ENCODE assay signal across 9 mouse cellular contexts in the genomic region with DNA sequence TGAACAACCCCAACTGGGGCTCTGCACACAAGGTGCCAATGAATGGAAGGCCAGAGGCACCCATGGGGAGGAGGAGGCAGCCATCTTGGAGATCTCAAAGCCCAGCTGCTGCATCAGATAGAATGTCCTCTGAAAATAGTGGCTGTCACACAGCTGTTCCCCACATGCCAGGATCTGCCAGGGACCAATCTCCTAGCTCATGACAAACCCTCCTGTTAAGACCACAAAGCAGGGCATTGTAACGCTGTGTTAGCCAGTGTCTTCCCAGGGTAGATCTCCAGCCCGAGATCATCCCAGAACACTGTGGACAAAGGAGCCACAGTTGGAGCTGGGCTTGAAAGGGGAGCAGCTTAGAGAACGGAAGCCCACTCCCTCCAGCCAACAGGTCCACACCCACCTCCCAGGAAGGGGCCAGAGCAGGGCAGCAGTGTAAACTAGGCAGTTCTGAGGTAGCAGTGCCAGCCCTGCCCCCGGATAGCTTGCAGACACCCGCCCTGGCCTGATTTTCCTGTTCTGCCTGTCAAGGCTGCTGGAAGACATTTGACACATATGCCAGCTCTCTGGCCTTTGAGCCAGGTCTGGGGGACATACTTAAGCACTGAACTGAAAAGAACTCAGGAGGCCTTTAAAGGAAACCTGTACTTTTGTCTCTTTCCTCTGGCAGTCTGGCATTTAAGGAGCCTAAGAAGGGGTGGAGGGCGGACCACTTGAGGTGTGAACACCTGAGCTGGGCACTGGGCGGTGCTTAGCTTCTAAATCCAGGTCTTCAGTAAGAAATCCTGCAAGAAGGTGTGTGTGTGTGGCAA. TPM values are rescaled to one million over a fixed set of nuclear protein-coding genes. Genes with fewer than 3 reads are reported as not detected.
A peak's percentile ranks its signal among the peaks of the same experiment; 100 is the strongest.
DNase-seq lines count a peak whose midpoint lies in the region; ATAC-seq lines count a peak whose summit lies in the region.
"Had no signal": no experiment of that assay in that cellular context is flagged by ENCODE, and none has a peak within 500 bp of the region (broad histone marks: within the 10 kb centered on the region; RNA-seq: fewer than 3 reads in every experiment).

No protein-coding gene starts in this region.

- H3K4me3 ChIP-seq in kidney, embryonic 14.5 days (ENCODE audit: low read length): no peak overlapping the region
- H3K4me3 ChIP-seq in neural tube, embryonic 15.5 days (replicated peaks): no peak overlapping the region

- ATAC-seq in frontal cortex, adult (ENCODE audit: low TSS enrichment): peak; percentile 56
- peak; percentile 20; the same call in 1 of the 2 replicates for ATAC-seq in common myeloid progenitor, adult 5-6 weeks (replicated peaks; ENCODE audit: low read depth, poor library complexity, severe bottlenecking)
- peak; percentile 58; the same call in 1 of the 2 replicates for ATAC-seq in kidney, embryonic 14.5 days (ENCODE audit: low FRiP score, low TSS enrichment)
- no peak for ATAC-seq in neural tube, embryonic 15.5 days (ENCODE audit: low FRiP score)

- H3K9ac ChIP-seq in kidney, embryonic 14.5 days (ENCODE audit: low read depth, low read length): no peak overlapping the region
- no peak overlapping the region for H3K9ac ChIP-seq in neural tube, embryonic 15.5 days (replicated peaks)

- H3K27me3 ChIP-seq in kidney, embryonic 14.5 days (ENCODE audit: control insufficient read depth, insufficient read depth, low read length): no peaks in the 10 kb centered on the region
- no peaks in the 10 kb centered on the region for H3K27me3 ChIP-seq in neural tube, embryonic 15.5 days (replicated peaks)

- no peaks in the 10 kb centered on the region for H3K9me3 ChIP-seq in kidney, embryonic 14.5 days (ENCODE audit: control insufficient read depth, low read length)
- H3K9me3 ChIP-seq in neural tube, embryonic 15.5 days (replicated peaks): no peaks in the 10 kb centered on the region

- no peaks in the 10 kb centered on the region for H3K36me3 ChIP-seq in kidney, embryonic 14.5 days (ENCODE audit: control insufficient read depth, insufficient read depth, low read length)
- H3K36me3 ChIP-seq in neural tube, embryonic 15.5 days: no peaks in the 10 kb centered on the region

- H3K27ac ChIP-seq in kidney, embryonic 14.5 days (ENCODE audit: low read depth, low read length): peak overlapping the region; percentile 47; the same call in 1 of the 2 replicates
- H3K27ac ChIP-seq in neural tube, embryonic 15.5 days (replicated peaks): no peak overlapping the region

- no peaks in the 10 kb centered on the region for H3K4me1 ChIP-seq in kidney, embryonic 14.5 days (ENCODE audit: control insufficient read depth, insufficient read depth, low read length)
- H3K4me1 ChIP-seq in neural tube, embryonic 15.5 days: no peaks in the 10 kb centered on the region

- DNase-seq in frontal cortex, postnatal 14 days (ENCODE audit: low spot score in 2 of 2): no peak
- DNase-seq in lung, postnatal 4 days: peak; percentile 70 to 80
- DNase-seq in adrenal gland, postnatal 4 days (ENCODE audit: low spot score in 2 of 2): no peak
- no peak for DNase-seq in heart, postnatal 25 days (ENCODE audit: low spot score)
- DNase-seq: cerebellum, adult 11-12 months had no signal

- no peak overlapping the region for H3K4me2 ChIP-seq in kidney, embryonic 14.5 days (replicated peaks; ENCODE audit: low read depth, low read length)
- H3K4me2 ChIP-seq in neural tube, embryonic 15.5 days: no peak overlapping the region

- intact Hi-C loops in heart, postnatal 25 days (cut with DNase I): no loop called here

- WGBS in kidney, embryonic 14.5 days: 50% methylated on average over 7 of the region's 7 CpGs
- 61% methylated on average over 7 of the region's 7 CpGs for WGBS in neural tube, embryonic 15.5 days

RNA-seq across cellular contexts. Expression of gene Sypl, which starts 54.8 kb away (rescaled TPM):
- total RNA-seq in common myeloid progenitor, adult 5-6 weeks (2017): 68.3 and 107 TPM in 2 replicates
- polyA plus RNA-seq in kidney, embryonic 14.5 days (2014; fragmentation: Nextera tagmentation; extraction: Ambion mirVana): 104 and 135 TPM in 2 replicates
- polyA plus RNA-seq in neural tube, embryonic 15.5 days (2015; fragmentation: Nextera tagmentation; extraction: Ambion mirVana): 39.2 and 57.1 TPM in 2 replicates
- 10 to 100 TPM; 81.9 to 88.0 TPM for total RNA-seq in adrenal gland, postnatal 4 days (2021)
- 10 to 100 TPM; 85.3 to 86.1 TPM for total RNA-seq in heart, postnatal 25 days (2021)

Comparison
In these comparisons a context has a peak if more than half of its experiments do, and no peak if none do; other contexts are left out.
1. DNase-seq: peak in lung, postnatal 4 days (2 of 2); none in frontal cortex, postnatal 14 days (0 of 2), adrenal gland, postnatal 4 days (0 of 2) and heart, postnatal 25 days (single experiment).